24 mouse cellular contexts compared by ENCODE assay signal in genomic region chr14:115844773-115845427, GRCm38 (mm10).
"Had no signal": no experiment of that assay in that cellular context is flagged by ENCODE, and none has a peak within 500 bp of the region (broad histone marks: within the 10 kb centered on the region; RNA-seq: fewer than 3 reads in every experiment).

No protein-coding gene starts in this region.

- H3K27ac ChIP-seq: gastrocnemius, adult 2 months; heart, embryonic 10.5 days; hindbrain, embryonic 10.5 days; hindbrain, embryonic 15.5 days; intestine, embryonic 15.5 days; layer of hippocampus, adult 2 months; left cerebral cortex, adult 2 months; limb, embryonic 10.5 days; limb, embryonic 12.5 days had no signal

- H3K4me2 ChIP-seq: heart, embryonic 12.5 days; hindbrain, embryonic 15.5 days; intestine, embryonic 15.5 days; limb, embryonic 12.5 days; liver, embryonic 11.5 days had no signal

- H3K9me3 ChIP-seq: heart, embryonic 10.5 days; heart, embryonic 12.5 days; hindbrain, embryonic 10.5 days; hindbrain, embryonic 15.5 days; intestine, embryonic 15.5 days; limb, embryonic 10.5 days; limb, embryonic 12.5 days had no signal

- H3K4me1 ChIP-seq: heart, embryonic 10.5 days; heart, embryonic 12.5 days; hindbrain, embryonic 10.5 days; hindbrain, embryonic 15.5 days; intestine, embryonic 15.5 days; limb, embryonic 10.5 days; limb, embryonic 12.5 days had no signal

- H3K36me3 ChIP-seq: heart, embryonic 10.5 days; heart, embryonic 12.5 days; hindbrain, embryonic 10.5 days; hindbrain, embryonic 15.5 days; intestine, embryonic 15.5 days; limb, embryonic 10.5 days; limb, embryonic 12.5 days had no signal

- DNase-seq: gastrocnemius, adult 2 months; gastrocnemius, postnatal 10 days; gastrocnemius, postnatal 25 days; heart, adult 18-20 months; heart, postnatal 10 days; heart, postnatal 4 days; kidney, adult 18-20 months; kidney, adult 8-10 months; kidney, postnatal 10 days; kidney, postnatal 25 days; kidney, postnatal 4 days; liver had no signal

- H3K4me3 ChIP-seq: gastrocnemius, adult 2 months; heart, embryonic 10.5 days; heart, embryonic 12.5 days; hindbrain, embryonic 10.5 days; hindbrain, embryonic 15.5 days; intestine, embryonic 15.5 days; layer of hippocampus, adult 2 months; left cerebral cortex, adult 2 months; limb, embryonic 10.5 days; limb, embryonic 12.5 days had no signal

- H3K9ac ChIP-seq: heart, embryonic 12.5 days; hindbrain, embryonic 15.5 days; intestine, embryonic 15.5 days; limb, embryonic 12.5 days had no signal

- H3K27me3 ChIP-seq: heart, embryonic 12.5 days; hindbrain, embryonic 15.5 days; intestine, embryonic 15.5 days; limb, embryonic 12.5 days had no signal

- ATAC-seq: inflammation-experienced regulatory T-cells, adult 6 months; intestine, embryonic 15.5 days; intestine, postnatal 0 days had no signal
